Mouse (Mus musculus): Measurements from ENCODE around the gene Gm10273.

DNA sequence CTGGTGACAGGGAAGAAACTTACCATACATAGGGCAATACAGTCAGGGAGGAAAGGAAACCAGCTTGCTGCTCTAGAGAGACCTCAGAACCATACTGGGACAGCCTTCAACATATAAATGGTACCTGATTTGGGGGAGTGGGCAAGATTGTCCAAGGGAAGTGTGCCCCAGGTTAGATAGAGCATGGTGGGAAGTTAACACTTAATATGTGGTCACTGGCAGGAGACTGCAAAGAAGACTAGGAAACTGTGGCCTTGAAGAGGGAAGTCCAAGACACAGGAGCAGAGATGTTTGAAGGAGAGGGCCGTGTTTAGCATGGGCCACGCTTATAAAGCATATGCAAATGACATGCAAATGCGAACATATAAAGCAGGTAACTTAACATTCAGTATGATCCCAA lies 48.7 kb downstream of the Gm10273 start:
- TF ChIP-seq CTCF (IDR thresholded peaks at IDR 0.05; ENCODE audit: control insufficient read depth, insufficient read depth, low read length) (no peak), POLR2A (IDR thresholded peaks at IDR 0.05; ENCODE audit: borderline replicate concordance, control insufficient read depth, low read depth, low read length) (no peak)
